Mouse (Mus musculus) ES-Bruce4 (cell line): ENCODE measurements around the gene Hnf1a.

Source experiments
- CTCF ChIP-seq: IDR thresholded peaks from one replicate; pipeline ENCODE4 v1.8.1; 2011; ENCODE audit warnings: low read depth, low read length
- EP300 ChIP-seq: IDR thresholded peaks from 2 replicates; pipeline ENCODE4 v1.6.1; 2011; ENCODE audit warnings: low read depth, low read length; ENCODE audit not compliant: insufficient read depth
- POLR2A ChIP-seq: IDR thresholded peaks from one replicate; pipeline ENCODE4 v1.8.1; 2011; ENCODE audit warnings: low read length; ENCODE audit not compliant: insufficient read depth

DNA sequence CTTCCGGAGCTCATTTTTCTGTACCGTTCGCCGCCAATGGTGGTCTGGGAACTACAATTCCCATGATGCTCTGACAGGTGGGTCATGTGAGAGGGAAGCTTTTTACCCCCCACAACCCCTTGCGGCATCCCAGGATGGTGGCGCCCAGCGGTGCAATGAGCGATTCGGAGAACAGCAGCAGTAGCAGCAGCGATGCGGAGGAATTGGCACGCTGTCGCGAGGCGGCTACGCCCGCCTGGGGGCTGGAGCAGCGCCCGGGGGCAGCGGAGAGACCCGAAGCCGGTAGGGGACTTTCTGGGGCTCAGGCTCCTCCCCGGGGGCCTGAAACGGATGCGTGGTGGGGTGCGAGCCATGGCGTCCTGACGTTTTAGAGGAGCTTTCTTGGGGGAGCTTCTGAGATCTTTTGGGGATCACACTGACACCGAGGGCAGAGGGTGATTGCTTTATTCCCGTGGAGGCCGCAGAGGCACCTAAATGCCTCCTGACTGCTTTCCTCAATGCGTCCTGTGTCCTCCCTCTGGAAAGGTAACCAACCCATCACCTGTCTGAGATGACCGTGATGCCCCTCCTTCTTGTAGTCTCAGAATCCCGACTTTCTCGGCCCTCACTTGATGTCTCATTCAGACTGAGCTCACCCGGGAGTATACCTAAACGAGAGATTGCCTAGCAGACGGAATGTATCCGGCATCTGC lies 28.7 kb downstream of the Hnf1a start, which contains the start of gene 2210016L21Rik:
- TF ChIP-seq CTCF (no peak), POLR2A (peak; percentile 82), EP300 (no peak)
